In the genomic region with DNA sequence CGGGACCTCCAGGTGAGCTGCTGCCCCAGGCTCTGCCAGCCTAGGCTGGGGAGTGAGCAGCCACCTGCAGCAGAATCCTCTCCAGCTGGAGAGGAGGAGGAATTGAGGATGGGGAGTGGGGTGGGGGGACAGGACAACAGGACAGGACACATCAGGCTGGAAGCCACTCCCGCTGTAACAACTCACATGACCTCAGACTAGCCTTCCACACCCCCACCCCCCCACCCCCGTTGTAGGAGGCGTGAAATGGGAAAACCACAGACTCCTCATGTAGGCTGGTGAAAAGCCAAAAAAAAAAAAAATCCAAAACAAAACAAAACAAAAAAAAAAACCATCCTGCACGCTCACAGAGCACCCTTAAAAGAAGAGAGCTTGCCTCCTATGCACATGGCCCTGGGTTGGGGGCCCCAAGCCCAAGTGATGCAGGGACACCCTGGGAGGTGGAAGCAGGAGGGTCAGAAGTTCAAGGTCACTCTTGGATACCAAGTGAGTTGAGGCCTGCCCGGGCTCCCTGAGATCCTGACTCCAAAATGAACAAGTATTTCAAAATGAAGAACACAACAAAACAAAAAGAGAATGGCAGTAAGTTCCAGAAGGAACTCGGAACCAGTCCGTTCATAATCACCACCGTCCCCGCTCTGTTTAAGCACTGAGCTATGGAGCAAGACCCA, we compare ENCODE assay signal across 8 mouse cellular contexts. TPM values are rescaled to one million over a fixed set of nuclear protein-coding genes. Genes with fewer than 3 reads are reported as not detected.
DNase-seq lines count a peak whose midpoint lies in the region; ATAC-seq lines count a peak whose summit lies in the region.

No protein-coding gene starts in this region.

- DNase-seq in forebrain, embryonic 11.5 days (ENCODE audit: low spot score), result no peak
- DNase-seq in liver, embryonic 11.5 days (ENCODE audit: low spot score), result no peak
- no peak for DNase-seq in embryonic facial prominence, embryonic 10.5 days (ENCODE audit: low spot score)
- DNase-seq in cerebellum, postnatal 10 days, result no peak
- no peak for DNase-seq in lung, postnatal 36 days

- H3K4me2 ChIP-seq in forebrain, embryonic 11.5 days (ENCODE audit: low read depth, low read length, severe bottlenecking), result no peak overlapping the region
- no peak overlapping the region for H3K4me2 ChIP-seq in forebrain, embryonic 15.5 days (replicated peaks)
- H3K4me2 ChIP-seq in liver, embryonic 11.5 days, result peak overlapping the region; percentile 26; the same call in 1 of the 2 replicates
- no peak overlapping the region for H3K4me2 ChIP-seq in liver, embryonic 12.5 days

- H3K27ac ChIP-seq in forebrain, embryonic 11.5 days (ENCODE audit: low read depth, low read length), result no peak overlapping the region
- H3K27ac ChIP-seq in forebrain, embryonic 15.5 days (replicated peaks), result no peak overlapping the region
- no peak overlapping the region for H3K27ac ChIP-seq in liver, embryonic 11.5 days (ENCODE audit: low read depth, low read length)
- H3K27ac ChIP-seq in liver, embryonic 12.5 days, result no peak overlapping the region
- H3K27ac ChIP-seq in embryonic facial prominence, embryonic 10.5 days (replicated peaks), result peak overlapping the region; percentile 90
- H3K27ac ChIP-seq in macrophage, result peak overlapping the region; percentile 84

- no peak for ATAC-seq in forebrain, embryonic 11.5 days (replicated peaks; ENCODE audit: low FRiP score)
- no peak for ATAC-seq in forebrain, embryonic 15.5 days (replicated peaks)
- no peak for ATAC-seq in liver, embryonic 11.5 days (replicated peaks; ENCODE audit: low FRiP score)
- no peak for ATAC-seq in liver, embryonic 12.5 days

- H3K36me3 ChIP-seq in forebrain, embryonic 11.5 days (ENCODE audit: control insufficient read depth, insufficient read depth, low read length), result no peaks in the 10 kb centered on the region
- H3K36me3 ChIP-seq in forebrain, embryonic 15.5 days, result no peaks in the 10 kb centered on the region
- H3K36me3 ChIP-seq in liver, embryonic 11.5 days (ENCODE audit: control insufficient read depth, insufficient read depth, low read length), result no peaks in the 10 kb centered on the region
- no peaks in the 10 kb centered on the region for H3K36me3 ChIP-seq in liver, embryonic 12.5 days
- H3K36me3 ChIP-seq in embryonic facial prominence, embryonic 10.5 days (replicated peaks), result no peaks in the 10 kb centered on the region
- no peaks in the 10 kb centered on the region for H3K36me3 ChIP-seq in macrophage (ENCODE audit: inconsistent target)

- 65% methylated on average over 10 of the region's 10 CpGs for WGBS in forebrain, embryonic 11.5 days
- 72% methylated on average over 10 of the region's 10 CpGs for WGBS in forebrain, embryonic 15.5 days
- WGBS in liver, embryonic 11.5 days, result 61% methylated on average over 10 of the region's 10 CpGs
- 51% methylated on average over 10 of the region's 10 CpGs for WGBS in liver, embryonic 12.5 days (ENCODE audit: insufficient replicate concordance)
- 57% methylated on average over 10 of the region's 10 CpGs for WGBS in embryonic facial prominence, embryonic 10.5 days
- WGBS in macrophage (ENCODE audit: missing documents), result 87% methylated on average over 7 of the region's 10 CpGs

- H3K9me3 ChIP-seq in forebrain, embryonic 11.5 days (ENCODE audit: control insufficient read depth, low read length), result no peaks in the 10 kb centered on the region
- no peaks in the 10 kb centered on the region for H3K9me3 ChIP-seq in forebrain, embryonic 15.5 days
- no peaks in the 10 kb centered on the region for H3K9me3 ChIP-seq in liver, embryonic 11.5 days (ENCODE audit: control insufficient read depth, low read length)
- no peaks in the 10 kb centered on the region for H3K9me3 ChIP-seq in liver, embryonic 12.5 days (replicated peaks)
- H3K9me3 ChIP-seq in embryonic facial prominence, embryonic 10.5 days, result no peaks in the 10 kb centered on the region

- H3K4me3 ChIP-seq in forebrain, embryonic 11.5 days (ENCODE audit: low read depth, low read length), result no peak overlapping the region
- H3K4me3 ChIP-seq in forebrain, embryonic 15.5 days, result no peak overlapping the region
- H3K4me3 ChIP-seq in liver, embryonic 11.5 days (ENCODE audit: low read depth, low read length), result no peak overlapping the region
- no peak overlapping the region for H3K4me3 ChIP-seq in liver, embryonic 12.5 days
- peak overlapping the region; percentile 35 for H3K4me3 ChIP-seq in embryonic facial prominence, embryonic 10.5 days
- H3K4me3 ChIP-seq in macrophage (ENCODE audit: inconsistent target), result no peak overlapping the region

- no peaks in the 10 kb centered on the region for H3K27me3 ChIP-seq in forebrain, embryonic 11.5 days (ENCODE audit: control insufficient read depth, insufficient read depth, low read length)
- no peaks in the 10 kb centered on the region for H3K27me3 ChIP-seq in forebrain, embryonic 15.5 days
- H3K27me3 ChIP-seq in liver, embryonic 11.5 days (replicated peaks; ENCODE audit: control insufficient read depth, insufficient read depth, low read length), result no peaks in the 10 kb centered on the region
- H3K27me3 ChIP-seq in liver, embryonic 12.5 days (replicated peaks), result peaks cover 13% of the 10 kb centered on the region
- peaks cover 20% of the 10 kb centered on the region for H3K27me3 ChIP-seq in embryonic facial prominence, embryonic 10.5 days (replicated peaks; ENCODE audit: low read depth, poor library complexity, severe bottlenecking)

- H3K79me2 ChIP-seq in macrophage (ENCODE audit: inconsistent target), result no peaks in the 10 kb centered on the region; the same call in 1 of the 2 replicates

- peak overlapping the region; percentile 27; the same call in 1 of the 2 replicates for H3K9ac ChIP-seq in forebrain, embryonic 11.5 days (ENCODE audit: low read length)
- H3K9ac ChIP-seq in forebrain, embryonic 15.5 days (replicated peaks), result no peak overlapping the region
- H3K9ac ChIP-seq in liver, embryonic 11.5 days (ENCODE audit: low read depth, low read length), result no peak overlapping the region; the same call in 1 of the 2 replicates
- no peak overlapping the region for H3K9ac ChIP-seq in liver, embryonic 12.5 days

- peaks cover 13% of the 10 kb centered on the region; the same call in 1 of the 2 replicates for H3K4me1 ChIP-seq in forebrain, embryonic 11.5 days (replicated peaks; ENCODE audit: control insufficient read depth, insufficient read depth, low read length)
- peaks cover 17% of the 10 kb centered on the region for H3K4me1 ChIP-seq in forebrain, embryonic 15.5 days
- peaks cover 18% of the 10 kb centered on the region for H3K4me1 ChIP-seq in liver, embryonic 11.5 days (replicated peaks; ENCODE audit: control insufficient read depth, insufficient read depth, low read length)
- H3K4me1 ChIP-seq in liver, embryonic 12.5 days, result peaks cover 37% of the 10 kb centered on the region
- peaks cover 74% of the 10 kb centered on the region for H3K4me1 ChIP-seq in embryonic facial prominence, embryonic 10.5 days

RNA-seq across cellular contexts. Expression of a gene that starts 10.8 kb away (rescaled TPM):
- polyA plus RNA-seq in forebrain, embryonic 11.5 days (2014; fragmentation: Nextera tagmentation; extraction: Ambion mirVana), result 6.6 and 7.6 TPM in 2 replicates
- polyA plus RNA-seq in forebrain, embryonic 15.5 days (2015; fragmentation: Nextera tagmentation; extraction: Ambion mirVana), result 2.3 and 2.7 TPM in 2 replicates
- polyA plus RNA-seq in liver, embryonic 11.5 days (2014; fragmentation: Nextera tagmentation; extraction: Ambion mirVana), result 10.8 and 11.3 TPM in 2 replicates
- polyA plus RNA-seq in liver, embryonic 12.5 days (2016; fragmentation: Nextera tagmentation; extraction: Ambion mirVana), result 2.7 and 3.2 TPM in 2 replicates
- polyA plus RNA-seq in embryonic facial prominence, embryonic 10.5 days (2016; fragmentation: Nextera tagmentation; extraction: Ambion mirVana), result 2.8 and 3.3 TPM in 2 replicates
- total RNA-seq in macrophage (2018; cell fraction: chromatin; rRNA removed), result 10 to 100 TPM in 20 of 26 experiments, 1 to 10 TPM in 6; 1.1 to 35.9 (median 16.7) TPM
- 100 to 1,000 TPM in 22 of 26 experiments, 10 to 100 TPM in 4; 84.9 to 227 (median 142) TPM for total RNA-seq in macrophage (2018; cell fraction: cytosol; rRNA removed)
- 10 to 100 TPM in 25 of 26 experiments, 1 to 10 TPM in 1; 8.4 to 90.5 (median 37.8) TPM for total RNA-seq in macrophage (2018; cell fraction: nucleus; rRNA removed)
- 89.6 to 180 TPM (median 127 TPM) in 3 replicates for polyA plus RNA-seq in macrophage (2018)

RNA-seq across cellular contexts. Expression of a gene that starts 17.5 kb away (rescaled TPM):
- 1.7 and 2.2 TPM in 2 replicates for polyA plus RNA-seq in forebrain, embryonic 11.5 days (2014; fragmentation: Nextera tagmentation; extraction: Ambion mirVana)
- 0.43 and 0.46 TPM in 2 replicates for polyA plus RNA-seq in forebrain, embryonic 15.5 days (2015; fragmentation: Nextera tagmentation; extraction: Ambion mirVana)
- 1.8 and 2.0 TPM in 2 replicates for polyA plus RNA-seq in liver, embryonic 11.5 days (2014; fragmentation: Nextera tagmentation; extraction: Ambion mirVana)
- 1.2 and 1.3 TPM in 2 replicates for polyA plus RNA-seq in liver, embryonic 12.5 days (2016; fragmentation: Nextera tagmentation; extraction: Ambion mirVana)
- polyA plus RNA-seq in embryonic facial prominence, embryonic 10.5 days (2016; fragmentation: Nextera tagmentation; extraction: Ambion mirVana), result 2.3 and 4.0 TPM in 2 replicates
- 10 to 100 TPM in 19 of 26 experiments, 1 to 10 TPM in 7; 3.2 to 21.0 (median 13.3) TPM for total RNA-seq in macrophage (2018; cell fraction: chromatin; rRNA removed)
- 1 to 10 TPM; 2.2 to 5.5 (median 3.8) TPM for total RNA-seq in macrophage (2018; cell fraction: cytosol; rRNA removed)
- total RNA-seq in macrophage (2018; cell fraction: nucleus; rRNA removed), result 10 to 100 TPM in 4 of 26 experiments, 1 to 10 TPM in 22; 2.8 to 28.3 (median 7.5) TPM
- 2.1 to 11.2 TPM (median 2.1 TPM) in 3 replicates for polyA plus RNA-seq in macrophage (2018)

Comparison
In these comparisons a context has a peak if more than half of its experiments do, and no peak if none do; other contexts are left out.
1. H3K27ac ChIP-seq: peak in embryonic facial prominence, embryonic 10.5 days (single experiment) and macrophage (single experiment); none in forebrain, embryonic 11.5 days (single experiment), forebrain, embryonic 15.5 days (single experiment), liver, embryonic 11.5 days (single experiment) and liver, embryonic 12.5 days (single experiment).